Mouse (Mus musculus) lung, postnatal 36 days (tissue): ENCODE data around the gene Ttc7b.

Experiments used
- DNase-seq: peaks from one replicate; pipeline ENCODE4 v3.0.0; 2022; ENCODE audit warnings: mixed read lengths

Ttc7b gene

GRCm38 (mm10) chr12:100407371-100407770 is 113.3 kb downstream of the Ttc7b start:
- no peak for DNase-seq

- no peak for DNase-seq
Measured at GRCm38 (mm10) chr12:100406094-100406493, 114.5 kb downstream of the Ttc7b start.

- DNase-seq, result no peak
Measured at GRCm38 (mm10) chr12:100405512-100406030, 115.1 kb downstream of the Ttc7b start.

DNA sequence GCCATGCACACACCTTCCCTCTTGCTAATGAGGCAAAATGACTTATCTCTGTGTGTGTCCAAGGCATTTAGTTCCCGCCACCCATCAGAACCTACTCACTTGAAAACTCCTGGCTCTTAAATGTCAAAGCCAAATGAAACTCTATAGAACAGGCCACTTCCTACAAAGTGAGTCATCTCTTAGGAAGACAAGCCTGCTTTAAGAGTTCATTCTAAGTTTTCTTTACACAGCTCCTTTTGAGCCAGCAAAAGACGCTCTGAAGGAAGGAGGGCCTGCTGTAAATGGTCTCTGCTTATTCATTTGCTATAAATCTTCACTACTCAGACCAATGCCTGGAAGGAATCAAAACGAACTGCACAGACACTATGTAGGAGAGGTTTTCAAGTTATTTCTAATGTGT is 116.2 kb downstream of the Ttc7b start:
- no peak for DNase-seq

DNA sequence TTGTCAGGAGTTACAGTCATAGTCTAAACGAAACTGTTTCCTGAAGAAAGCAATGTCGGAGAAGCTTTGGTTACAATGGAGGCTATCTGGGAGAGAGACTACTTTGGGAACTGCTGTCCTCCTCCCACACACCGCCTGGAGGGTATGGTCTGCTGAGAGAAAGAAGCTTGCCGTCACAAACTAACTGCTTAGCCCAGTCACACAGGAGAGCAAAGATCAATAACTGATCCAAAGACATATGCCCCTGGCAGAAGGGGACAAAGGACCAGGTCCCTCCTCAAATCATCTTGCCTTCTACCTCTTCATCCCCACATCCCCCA is 117.7 kb downstream of the Ttc7b start:
- DNase-seq, result no peak

DNA sequence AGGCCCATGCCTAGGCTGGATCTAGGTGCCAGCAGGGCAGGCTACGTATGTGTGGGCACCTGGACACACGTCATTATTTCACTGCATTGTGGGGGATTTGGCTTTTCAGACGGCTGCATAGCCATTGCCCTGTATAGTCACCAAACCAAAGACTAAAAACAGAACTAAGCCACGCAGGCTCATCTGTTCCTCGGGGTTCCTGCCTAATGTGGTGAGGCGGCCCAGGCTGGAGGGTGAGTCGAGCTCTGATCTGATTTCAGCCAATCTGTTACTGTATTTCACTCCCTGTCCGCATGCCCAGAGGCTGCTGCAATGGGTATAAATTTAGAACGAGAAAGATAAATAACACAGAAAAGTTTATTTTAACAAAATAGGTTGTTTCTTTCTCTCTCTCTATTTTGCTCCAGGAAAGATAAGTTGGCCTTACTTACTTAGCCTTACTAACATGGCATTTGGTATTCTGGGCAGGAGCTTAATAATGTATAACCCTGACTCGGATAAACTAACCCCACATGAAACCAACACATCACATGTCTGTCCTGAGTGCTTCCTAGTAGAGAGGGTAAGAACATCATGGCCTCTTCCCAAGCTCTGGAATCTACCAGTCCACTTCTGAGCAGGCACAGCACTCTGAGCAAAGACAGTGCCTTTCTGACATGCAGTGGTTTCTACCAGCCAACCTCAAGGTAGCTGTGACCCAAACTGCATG is 118.2 kb downstream of the Ttc7b start:
- no peak for DNase-seq

- no peak for DNase-seq
Measured at GRCm38 (mm10) chr12:100400119-100400518, 120.5 kb downstream of the Ttc7b start.

DNA sequence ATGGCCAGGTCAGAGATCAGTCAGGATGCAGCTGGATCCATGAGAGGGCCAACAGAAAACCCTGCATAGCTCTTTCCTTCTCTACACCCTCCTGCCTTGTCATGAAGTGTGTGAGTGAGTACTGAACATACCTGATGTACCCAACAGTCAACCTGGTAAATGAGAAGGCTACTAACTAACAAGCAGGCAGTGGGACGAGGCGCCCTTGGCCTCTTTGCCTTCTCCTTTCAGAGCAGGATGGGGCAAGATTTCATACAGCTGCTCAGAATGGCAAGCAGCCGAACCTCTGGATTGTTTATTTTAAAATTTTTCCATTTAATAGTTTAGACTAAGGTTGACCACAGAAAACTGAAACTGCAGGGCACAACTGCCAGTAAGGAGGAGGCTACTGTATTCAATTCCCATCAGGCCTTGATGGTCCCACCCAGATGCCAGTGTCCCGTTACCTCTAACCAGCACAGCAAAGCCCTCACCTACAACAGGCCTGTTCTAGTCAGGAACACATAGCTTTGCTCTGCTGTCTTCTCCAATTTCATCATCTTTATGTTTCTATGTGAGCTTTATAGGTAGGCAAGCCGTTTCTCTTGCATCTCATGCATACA is 121.4 kb downstream of the Ttc7b start:
- DNase-seq, result peak; percentile 61

GRCm38 (mm10) chr12:100398268-100398943 is 122.2 kb downstream of the Ttc7b start:
- DNase-seq, result no peak

- DNase-seq, result no peak
Measured at GRCm38 (mm10) chr12:100397432-100398146, 123.0 kb downstream of the Ttc7b start.

GRCm38 (mm10) chr12:100396806-100397205 is 123.8 kb downstream of the Ttc7b start:
- no peak for DNase-seq

GRCm38 (mm10) chr12:100393532-100393931 is 127.1 kb downstream of the Ttc7b start:
- no peak for DNase-seq

DNA sequence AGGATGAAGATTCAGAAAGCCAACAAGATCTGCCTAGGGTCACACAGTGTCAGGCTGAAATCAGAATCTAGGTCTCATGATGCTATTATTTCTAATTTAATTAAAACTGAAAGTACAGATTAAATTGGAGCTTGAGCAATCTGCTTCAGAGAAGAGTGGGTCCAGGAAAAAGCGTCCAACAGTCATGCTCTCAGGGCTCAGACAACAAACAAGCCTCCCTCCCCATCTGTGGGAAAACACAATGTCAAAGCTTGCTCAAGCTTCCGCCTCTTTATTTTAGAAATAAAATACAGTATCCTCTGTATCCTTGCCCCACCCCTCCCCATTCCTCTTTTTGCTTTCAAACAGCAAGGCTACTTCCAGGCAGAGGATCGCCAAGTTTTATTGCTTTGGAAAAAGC is 127.5 kb downstream of the Ttc7b start:
- no peak for DNase-seq

DNA sequence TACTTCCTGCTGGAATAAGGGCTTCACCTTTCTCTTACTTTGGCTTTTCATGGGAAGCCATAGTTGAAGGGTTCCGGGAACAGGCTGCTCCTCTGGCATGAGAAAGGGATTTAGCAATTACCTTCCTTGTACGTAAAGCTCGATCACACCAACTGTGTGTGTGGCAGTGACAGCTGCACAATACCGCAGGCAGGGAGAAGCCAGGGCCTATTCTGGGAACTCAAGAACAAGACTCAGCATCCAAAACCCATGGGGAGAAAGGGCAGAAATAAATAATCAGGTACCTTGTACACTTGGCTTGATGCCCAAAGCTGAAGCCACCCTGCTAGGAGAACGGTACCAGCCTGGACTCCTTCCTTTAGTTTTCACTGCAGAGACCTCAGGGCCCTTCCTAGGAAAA is 128.2 kb downstream of the Ttc7b start:
- no peak for DNase-seq

DNA sequence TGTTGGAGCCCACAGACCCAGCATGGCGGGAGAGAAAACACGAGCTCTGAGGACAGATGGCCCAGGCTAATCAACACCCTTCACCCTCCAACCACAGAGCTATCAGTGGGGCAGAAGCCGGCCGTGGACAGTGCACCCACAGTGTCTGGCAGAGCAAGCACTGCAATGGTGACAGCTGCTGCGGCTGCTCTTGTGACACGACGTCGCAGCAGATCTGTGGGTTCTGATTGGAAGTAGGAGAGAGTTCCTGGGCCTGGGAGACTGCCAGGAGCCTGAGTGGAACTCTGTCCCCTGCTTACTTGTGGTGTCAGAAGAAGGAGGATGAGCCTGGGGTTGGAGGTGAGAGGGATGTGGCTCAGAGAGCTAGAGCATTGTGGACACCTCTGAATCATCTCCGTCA is 128.7 kb downstream of the Ttc7b start:
- DNase-seq, result no peak

GRCm38 (mm10) chr12:100389878-100390710 is 130.5 kb downstream of the Ttc7b start:
- peak; percentile 57 for DNase-seq

DNA sequence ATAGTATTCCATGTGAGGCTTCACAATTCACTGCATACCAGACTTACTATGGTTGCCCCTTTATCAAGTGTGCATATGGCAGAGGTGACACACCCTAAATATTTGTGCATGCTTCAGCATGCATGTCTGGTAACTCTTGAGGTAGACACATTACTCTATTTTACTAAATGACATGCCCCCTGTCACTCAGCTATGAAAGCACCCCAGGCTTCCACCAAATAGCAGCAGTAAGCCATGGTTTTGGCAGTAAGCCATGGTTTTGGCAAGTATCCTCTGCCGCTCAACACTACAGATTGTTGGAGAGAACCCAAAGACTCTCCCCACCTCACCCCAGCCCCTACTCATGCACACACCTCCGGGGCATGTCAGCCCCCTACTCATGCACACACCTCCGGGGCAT is 134.4 kb downstream of the Ttc7b start:
- DNase-seq, result no peak

- no peak for DNase-seq
Measured at GRCm38 (mm10) chr12:100382526-100382925, 138.1 kb downstream of the Ttc7b start.

- no peak for DNase-seq
Measured at GRCm38 (mm10) chr12:100381941-100382340, 138.7 kb downstream of the Ttc7b start.

DNA sequence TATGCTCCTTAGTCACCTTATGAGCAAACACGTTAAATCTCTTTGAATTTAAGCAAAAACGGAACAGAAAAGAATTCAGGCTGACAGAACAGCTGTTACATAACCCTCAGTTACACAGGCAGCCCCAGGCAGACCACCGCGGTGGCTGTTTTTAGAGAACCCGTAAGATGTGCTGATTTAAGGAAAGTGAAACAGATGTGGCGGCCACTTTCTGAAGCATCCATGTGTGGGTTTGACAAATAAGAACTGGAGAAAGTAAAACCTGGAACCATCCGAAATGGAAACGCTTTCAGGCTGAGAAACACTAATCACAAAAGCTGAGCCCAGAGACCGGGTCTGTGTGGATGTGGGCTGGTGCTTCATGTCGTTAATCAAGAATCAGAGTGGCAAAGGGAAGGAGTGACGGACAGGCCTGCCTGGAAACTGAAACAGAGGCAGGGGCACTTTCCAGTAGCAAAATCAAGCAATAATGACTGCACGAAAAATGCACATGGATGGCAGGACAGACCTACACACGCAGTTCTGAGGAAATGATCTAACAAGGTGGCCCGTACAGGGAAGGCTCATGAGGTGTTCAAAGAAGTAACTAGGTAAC is 139.8 kb downstream of the Ttc7b start:
- DNase-seq, result no peak

DNA sequence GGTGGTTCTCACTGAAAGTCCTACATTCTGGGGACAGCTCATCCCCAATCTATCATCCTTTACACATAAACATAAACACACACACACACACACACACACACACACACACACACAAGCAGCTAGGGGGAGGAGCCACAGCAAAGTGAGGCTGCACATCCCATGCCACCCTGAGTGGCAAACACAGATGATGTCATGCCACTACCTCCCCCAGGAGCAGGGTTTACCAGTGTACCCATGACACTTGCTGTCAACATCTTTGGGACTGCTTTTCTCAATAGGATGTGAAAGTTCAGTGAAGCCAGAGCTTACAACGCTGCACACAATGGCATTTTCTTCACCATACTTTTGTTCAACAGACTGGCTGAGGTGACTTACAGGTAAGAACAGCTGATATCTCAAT is 140.8 kb downstream of the Ttc7b start:
- DNase-seq, result no peak

GRCm38 (mm10) chr12:100378266-100378665 is 142.4 kb downstream of the Ttc7b start:
- no peak for DNase-seq
